Mouse (Mus musculus) forebrain, embryonic 15.5 days (tissue): ENCODE data around the gene Grasp. TPM values are rescaled to one million over a fixed set of nuclear protein-coding genes. Genes with fewer than 3 reads are reported as not detected.

Experiments used
- ATAC-seq: fragments of 200-750 bp; cut with Nextera tagmentation; replicated peaks from 2 replicates; pipeline ENCODE4 v1.8.0; 2017; ENCODE audit warnings: mild to moderate bottlenecking, moderate TSS enrichment, moderate library complexity
- H3K27ac ChIP-seq: fragments of 300-500 bp; sonication (generic); replicated peaks from 2 replicates; pipeline ENCODE4 v1.5.1; 2015; ENCODE audit warnings: mild to moderate bottlenecking, inconsistent platforms
- H3K27me3 ChIP-seq: fragments of 300-500 bp; sonication (generic); 2 replicates; pipeline ENCODE4 v1.6.1; 2015; ENCODE audit warnings: inconsistent platforms
- H3K36me3 ChIP-seq: fragments of 300-500 bp; sonication (generic); 2 replicates; pipeline ENCODE4 v1.6.1; 2015; ENCODE audit warnings: mild to moderate bottlenecking, inconsistent platforms
- H3K4me1 ChIP-seq: fragments of 300-500 bp; sonication (generic); 2 replicates; pipeline ENCODE4 v1.6.1; 2015; ENCODE audit warnings: inconsistent platforms
- H3K4me2 ChIP-seq: fragments of 300-500 bp; sonication (generic); replicated peaks from 2 replicates; pipeline ENCODE4 v1.6.1; 2015; ENCODE audit warnings: mild to moderate bottlenecking, inconsistent platforms
- H3K4me3 ChIP-seq: fragments of 300-500 bp; sonication (generic); 2 replicates; pipeline ENCODE4 v1.5.1; 2015; ENCODE audit warnings: mild to moderate bottlenecking, inconsistent platforms
- H3K9ac ChIP-seq: fragments of 300-500 bp; sonication (generic); replicated peaks from 2 replicates; pipeline ENCODE4 v1.6.1; 2015; ENCODE audit warnings: mild to moderate bottlenecking, inconsistent platforms
- H3K9me3 ChIP-seq: fragments of 300-500 bp; sonication (generic); 2 replicates; pipeline ENCODE4 v1.6.1; 2016; ENCODE audit warnings: inconsistent platforms
- WGBS: fragments of 180-500 bp; shearing (Covaris S2); methylation state at CpG from one replicate; pipeline ENCODE4 v1.1.7; 2015; ENCODE audit warnings: mixed read lengths; 5-methylcytosine and 5-hydroxymethylcytosine counted together
- polyA plus RNA-seq: library from polyadenylated mRNA; unstranded; fragments of >200 nt; fragmentation: Nextera tagmentation; extraction: Ambion mirVana; gene quantifications from 2 replicates; pipeline ENCODE4 v1.2.1, GENCODE M21; 2015

Gene Grasp
- polyA plus RNA-seq, 1 experiment from 2014 or later = 1.7 TPM

DNA sequence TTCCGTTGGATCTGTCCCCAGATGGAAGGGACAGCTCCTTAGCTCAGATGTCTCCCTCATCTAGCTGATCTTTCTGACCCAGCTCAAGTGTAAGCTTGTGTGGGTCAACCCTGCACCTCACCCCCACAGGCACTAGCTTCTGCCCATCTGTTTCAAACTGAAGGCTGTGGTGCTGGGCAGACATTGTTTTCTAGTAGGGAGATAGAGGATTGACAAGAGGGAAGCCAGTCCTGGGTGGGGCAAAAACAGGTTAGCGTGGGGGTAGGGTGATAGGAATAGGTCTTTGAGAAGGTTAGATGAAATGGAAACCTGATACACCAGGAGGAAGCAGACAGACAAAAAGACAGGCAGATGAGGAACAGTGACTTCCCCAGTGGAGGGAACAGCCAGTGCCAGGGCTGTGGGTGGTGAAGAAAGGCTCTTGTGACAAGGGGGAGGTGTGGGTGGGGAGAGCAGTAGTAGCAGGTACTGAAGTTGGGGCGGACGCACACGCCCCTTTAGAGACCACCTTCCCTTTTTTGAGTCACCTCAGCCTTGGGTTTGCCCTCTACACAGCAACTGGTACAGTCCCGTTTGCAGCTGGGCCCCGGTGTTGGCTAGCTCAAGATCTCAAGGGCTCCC is 32.0 kb downstream of the Grasp start:
- WGBS = 89% methylated on average over 7 of the region's 7 CpGs
- H3K9ac ChIP-seq = no peak overlapping the region
- ATAC-seq = no peak
- H3K36me3 ChIP-seq = no peaks in the 10 kb centered on the region
- no peak overlapping the region for H3K27ac ChIP-seq
- no peak overlapping the region for H3K4me2 ChIP-seq
- peaks cover 12% of the 10 kb centered on the region for H3K4me1 ChIP-seq
- H3K4me3 ChIP-seq = no peak overlapping the region
- H3K9me3 ChIP-seq = no peaks in the 10 kb centered on the region
- H3K27me3 ChIP-seq = no peaks in the 10 kb centered on the region

DNA sequence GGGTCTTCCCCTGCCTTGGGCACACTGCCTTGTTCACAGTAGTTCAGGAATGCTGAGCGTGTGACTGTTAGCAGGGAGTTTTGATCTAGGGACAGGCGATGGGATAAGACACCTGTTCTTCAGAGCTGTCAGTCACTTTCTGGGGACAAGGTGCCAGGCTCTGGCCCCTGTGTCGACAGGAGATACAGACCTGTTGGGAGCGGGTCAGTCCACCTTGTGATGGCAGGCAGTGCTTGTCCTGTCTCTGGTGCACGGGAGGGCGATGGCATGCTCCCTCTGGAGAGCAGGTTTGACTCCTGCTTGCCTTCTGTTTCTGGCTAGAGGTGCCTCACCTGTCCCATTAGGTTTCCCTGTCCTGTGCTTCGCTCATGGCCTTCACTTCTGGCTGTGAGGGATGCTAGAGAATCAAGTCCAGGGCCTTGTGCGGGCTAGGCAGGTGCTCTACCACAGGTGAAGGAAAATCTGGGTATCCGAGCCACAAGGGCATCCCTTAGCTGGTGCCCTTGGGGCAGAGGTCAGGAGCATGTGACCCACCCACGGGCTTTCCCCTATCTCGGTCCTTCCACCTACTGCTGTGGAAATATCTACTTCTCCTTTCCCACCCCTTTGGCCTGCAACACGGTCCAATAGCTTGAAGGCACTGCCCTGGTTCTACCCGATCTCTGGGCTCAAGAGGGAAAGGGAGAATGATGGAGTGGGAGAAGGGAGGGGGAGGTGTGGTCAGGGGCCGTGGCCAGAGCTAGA is 32.6 kb downstream of the Grasp start:
- H3K4me2 ChIP-seq = no peak overlapping the region
- H3K27ac ChIP-seq = no peak overlapping the region
- H3K4me3 ChIP-seq = no peak overlapping the region
- ATAC-seq = no peak
- WGBS = 84% methylated on average over 14 of the region's 14 CpGs
- no peaks in the 10 kb centered on the region for H3K9me3 ChIP-seq
- H3K36me3 ChIP-seq = no peaks in the 10 kb centered on the region
- peaks cover 12% of the 10 kb centered on the region for H3K4me1 ChIP-seq
- no peaks in the 10 kb centered on the region for H3K27me3 ChIP-seq
- no peak overlapping the region for H3K9ac ChIP-seq

DNA sequence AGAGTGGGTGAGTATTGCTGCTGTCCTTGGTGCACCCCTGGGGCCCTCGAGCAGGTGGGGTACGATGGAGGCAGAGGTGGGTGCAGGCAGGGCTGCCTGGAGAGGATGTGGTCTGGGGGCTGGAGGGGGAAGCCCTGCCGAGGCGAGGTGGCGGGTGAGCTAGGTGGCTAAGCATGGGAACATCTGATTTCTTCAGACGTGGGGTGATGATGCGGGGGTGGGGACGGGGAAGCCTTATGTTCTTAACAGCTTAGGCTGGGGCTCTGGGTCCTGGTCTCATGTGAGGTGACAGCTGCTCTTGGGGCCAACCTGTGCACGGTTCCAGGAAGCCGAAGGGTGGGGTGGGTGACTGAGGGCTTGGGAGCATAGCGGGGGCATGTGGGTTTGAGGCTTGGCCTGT is 34.4 kb downstream of the Grasp start:
- Histone ChIP-seq H3K9me3 (no peaks in the 10 kb centered on the region), H3K4me3 (no peak overlapping the region), H3K4me1 (peaks cover 12% of the 10 kb centered on the region), H3K9ac (no peak overlapping the region), H3K27ac (no peak overlapping the region), H3K27me3 (no peaks in the 10 kb centered on the region), H3K4me2 (no peak overlapping the region), H3K36me3 (no peaks in the 10 kb centered on the region)
- ATAC-seq = no peak
- 89% methylated on average over 11 of the region's 11 CpGs for WGBS

- Histone ChIP-seq H3K36me3 (no peaks in the 10 kb centered on the region), H3K4me3 (no peak overlapping the region), H3K27me3 (no peaks in the 10 kb centered on the region), H3K9ac (no peak overlapping the region), H3K4me2 (no peak overlapping the region), H3K4me1 (peaks cover under 1% of the 10 kb centered on the region; the same call in 1 of the 2 replicates), H3K9me3 (no peaks in the 10 kb centered on the region), H3K27ac (no peak overlapping the region)
- no peak for ATAC-seq
- WGBS = 78% methylated on average over 3 of the region's 3 CpGs
Measured at GRCm38 (mm10) chr15:101259922-101260321, 35.9 kb downstream of the Grasp start.

GRCm38 (mm10) chr15:101260387-101260786 is 36.4 kb downstream of the Grasp start:
- ATAC-seq = no peak
- Histone ChIP-seq H3K36me3 (no peaks in the 10 kb centered on the region), H3K27me3 (peaks cover 5% of the 10 kb centered on the region; the same call in 1 of the 2 replicates), H3K4me1 (peaks cover 1% of the 10 kb centered on the region; the same call in 1 of the 2 replicates), H3K9ac (no peak overlapping the region), H3K9me3 (no peaks in the 10 kb centered on the region), H3K27ac (no peak overlapping the region), H3K4me3 (no peak overlapping the region), H3K4me2 (no peak overlapping the region)
- WGBS = 82% methylated on average over 10 of the region's 10 CpGs

DNA sequence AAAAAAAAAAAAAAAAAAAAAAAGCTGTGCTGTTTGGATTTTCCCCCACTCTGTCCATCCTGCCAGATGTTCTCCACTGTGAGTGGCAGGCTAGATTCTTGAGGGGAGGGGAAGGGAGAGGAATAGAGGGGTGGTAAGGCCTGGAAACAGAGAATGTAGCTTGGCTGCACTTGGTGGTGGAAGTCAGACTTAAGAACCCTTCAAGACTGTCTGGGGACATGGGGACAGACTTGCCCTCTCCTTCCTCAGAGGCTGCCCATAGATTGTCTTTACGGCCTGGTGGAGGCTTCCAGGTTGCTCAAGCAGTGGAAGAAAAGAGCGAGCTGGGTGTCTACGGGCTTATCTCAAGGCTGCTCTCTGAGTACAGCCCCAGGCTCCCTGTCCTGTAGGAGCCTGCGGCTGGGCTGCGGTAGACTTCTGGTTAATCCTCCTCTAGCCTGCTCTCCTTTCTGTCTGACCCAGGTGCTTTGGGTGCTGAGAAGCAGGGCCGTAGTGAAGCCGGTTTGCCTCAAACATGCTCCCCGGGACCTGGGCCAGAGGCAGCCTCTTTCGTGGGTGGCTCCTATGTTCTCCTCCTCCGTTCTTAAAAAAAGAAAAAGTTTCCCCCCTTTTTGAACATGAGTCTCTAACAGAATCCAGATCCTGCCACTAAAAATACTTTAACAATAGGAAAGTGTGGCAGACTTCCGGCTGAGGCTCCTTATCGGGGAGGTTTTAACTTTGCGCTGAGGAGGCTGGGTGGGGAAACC is 37.1 kb downstream of the Grasp start:
- ATAC-seq = no peak
- peaks cover 8% of the 10 kb centered on the region for H3K4me1 ChIP-seq
- peaks cover 11% of the 10 kb centered on the region; the same call in 1 of the 2 replicates for H3K27me3 ChIP-seq
- H3K9ac ChIP-seq = no peak overlapping the region
- H3K9me3 ChIP-seq = no peaks in the 10 kb centered on the region
- no peak overlapping the region for H3K4me2 ChIP-seq
- H3K27ac ChIP-seq = no peak overlapping the region
- WGBS = 67% methylated on average over 13 of the region's 13 CpGs
- H3K4me3 ChIP-seq = no peak overlapping the region
- H3K36me3 ChIP-seq = no peaks in the 10 kb centered on the region

DNA sequence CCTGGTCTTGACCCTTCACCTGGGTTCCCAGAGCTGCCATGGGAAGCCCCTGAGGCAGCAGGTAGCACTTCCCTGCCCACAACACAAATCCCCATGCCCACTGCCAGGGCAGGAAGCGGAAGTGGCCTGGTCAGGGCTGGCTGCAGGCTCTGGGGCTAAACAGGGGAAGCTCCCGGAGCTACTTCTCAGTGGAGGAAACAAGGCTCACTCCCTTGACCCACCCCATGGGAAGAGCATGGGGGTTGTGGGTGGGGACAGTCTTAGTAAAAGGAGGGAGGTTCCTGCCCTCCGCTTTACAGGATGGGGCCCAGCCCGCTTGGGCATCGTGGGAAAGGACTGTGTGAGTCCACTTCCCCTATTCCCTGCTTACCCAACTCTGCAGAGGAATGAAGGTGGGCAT is 38.5 kb downstream of the Grasp start:
- Histone ChIP-seq H3K27me3 (peaks cover 22% of the 10 kb centered on the region; the same call in 1 of the 2 replicates), H3K36me3 (no peaks in the 10 kb centered on the region), H3K4me1 (peaks cover 20% of the 10 kb centered on the region), H3K4me3 (no peak overlapping the region), H3K9ac (no peak overlapping the region), H3K4me2 (no peak overlapping the region), H3K27ac (no peak overlapping the region), H3K9me3 (no peaks in the 10 kb centered on the region)
- no peak for ATAC-seq
- WGBS = 72% methylated on average over 5 of the region's 5 CpGs

DNA sequence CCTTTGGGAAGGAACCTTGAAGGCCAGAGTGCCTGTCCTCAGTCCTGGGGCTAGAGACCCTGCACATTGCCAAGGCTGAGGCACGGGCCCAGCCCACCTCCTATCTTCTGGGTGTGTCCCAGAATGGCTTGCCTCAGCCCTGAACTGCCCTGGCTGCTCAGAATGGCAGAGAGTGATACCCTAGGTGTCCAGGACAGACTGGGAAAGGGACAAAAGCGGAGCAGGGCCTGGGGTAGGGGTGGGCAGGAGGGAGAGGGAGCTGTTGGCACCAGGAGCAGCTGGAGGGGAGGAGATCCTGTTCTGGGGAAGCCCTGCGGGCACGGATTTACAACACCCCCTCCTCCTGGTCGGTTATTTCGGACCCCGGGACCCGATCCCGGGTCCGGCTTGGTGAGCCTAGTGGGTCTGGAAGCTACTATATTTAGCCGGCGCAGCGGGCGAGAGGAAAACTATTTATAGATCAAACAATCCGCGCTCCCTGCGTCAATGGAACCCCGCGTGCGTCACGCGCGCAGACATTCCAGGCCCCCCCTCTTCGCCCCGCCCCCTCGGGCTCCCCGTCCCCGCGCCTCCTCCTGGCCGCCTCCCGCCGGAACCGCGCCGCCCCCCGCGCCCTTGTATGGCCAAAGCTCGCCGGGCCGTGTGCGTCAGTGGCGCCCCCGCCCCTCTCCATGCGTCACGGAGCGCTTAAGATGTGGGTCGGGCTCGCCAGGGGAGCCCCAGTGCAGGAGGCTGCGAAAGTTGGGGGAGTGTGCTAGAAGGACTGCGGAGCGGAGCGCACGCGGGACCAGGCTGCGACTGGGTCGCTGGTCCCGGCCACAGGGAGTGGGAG is 42.4 kb downstream of the Grasp start:
- peak overlapping the region; percentile 47 for H3K9ac ChIP-seq
- WGBS = under 1% methylated on average over 57 of the region's 57 CpGs
- no peaks in the 10 kb centered on the region for H3K9me3 ChIP-seq
- peak overlapping the region; percentile 92 for H3K4me2 ChIP-seq
- H3K36me3 ChIP-seq = no peaks in the 10 kb centered on the region
- H3K4me3 ChIP-seq = peak overlapping the region; percentile 55
- H3K27me3 ChIP-seq = peaks cover 22% of the 10 kb centered on the region; the same call in 1 of the 2 replicates
- peaks cover 20% of the 10 kb centered on the region for H3K4me1 ChIP-seq
- ATAC-seq = peak; percentile 80
- H3K27ac ChIP-seq = no peak overlapping the region

GRCm38 (mm10) chr15:101267053-101268032 is 43.4 kb downstream of the Grasp start:
- WGBS = 7% methylated on average over 25 of the region's 25 CpGs
- Histone ChIP-seq H3K36me3 (no peaks in the 10 kb centered on the region), H3K4me1 (peaks cover 20% of the 10 kb centered on the region), H3K9ac (peak overlapping the region; percentile 47), H3K9me3 (no peaks in the 10 kb centered on the region), H3K4me3 (peak overlapping the region; percentile 55), H3K27ac (no peak overlapping the region), H3K4me2 (peak overlapping the region; percentile 92), H3K27me3 (peaks cover 22% of the 10 kb centered on the region; the same call in 1 of the 2 replicates)
- ATAC-seq = peak; percentile 10; the same call in 1 of the 2 replicates

GRCm38 (mm10) chr15:101270101-101270820 is 46.3 kb downstream of the Grasp start:
- Histone ChIP-seq H3K27me3 (peaks cover 18% of the 10 kb centered on the region; the same call in 1 of the 2 replicates), H3K36me3 (0 out of 2 replicates have a peak, but pooled peaks cover 3% of the 10 kb centered on the region), H3K9me3 (no peaks in the 10 kb centered on the region), H3K4me1 (peaks cover 20% of the 10 kb centered on the region), H3K4me3 (no peak overlapping the region), H3K4me2 (no peak overlapping the region), H3K27ac (no peak overlapping the region), H3K9ac (no peak overlapping the region)
- 93% methylated on average over 29 of the region's 29 CpGs for WGBS
- ATAC-seq = no peak
